ENCODE assay signal across 8 mouse cellular contexts in the genomic region with DNA sequence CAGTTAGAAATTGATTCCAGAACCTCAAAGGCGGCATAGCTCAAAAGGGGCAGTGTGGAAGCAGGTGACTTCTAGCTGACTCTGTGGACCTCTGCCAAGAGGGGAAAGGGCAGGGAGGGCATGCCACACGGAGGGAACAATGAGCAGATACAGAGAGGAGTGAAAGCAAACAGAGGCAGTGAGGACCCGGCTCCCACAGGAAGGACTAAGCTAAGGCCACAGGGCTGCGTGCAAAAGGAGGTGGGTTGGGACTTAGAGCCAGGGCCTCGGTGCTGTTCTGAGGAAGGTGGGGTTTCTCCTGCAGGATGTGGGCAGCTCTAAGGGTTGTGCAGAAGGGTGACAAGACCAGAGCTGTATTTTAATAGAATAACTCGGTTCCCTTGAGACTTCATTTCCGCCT. TPM values are rescaled to one million over a fixed set of nuclear protein-coding genes. Genes with fewer than 3 reads are reported as not detected.
DNase-seq lines count a peak whose midpoint lies in the region; ATAC-seq and TF ChIP-seq lines count a peak whose summit lies in the region.

No protein-coding gene starts in this region.

- no peak for TF ChIP-seq POLR2A in lung, adult 2 months (IDR thresholded peaks at IDR 0.05; ENCODE audit: borderline replicate concordance, extremely low read depth, low read depth, low read length)

- H3K4me2 ChIP-seq in lung, postnatal 0 days (replicated peaks; ENCODE audit: low read depth, low read length), result no peak overlapping the region
- H3K4me2 ChIP-seq in heart, embryonic 12.5 days, result no peak overlapping the region
- no peak overlapping the region for H3K4me2 ChIP-seq in limb, embryonic 12.5 days
- H3K4me2 ChIP-seq in stomach, embryonic 15.5 days, result no peak overlapping the region
- H3K4me2 ChIP-seq in midbrain, embryonic 15.5 days, result no peak overlapping the region

- no peak for TF ChIP-seq CTCF in lung, postnatal 0 days (IDR thresholded peaks at IDR 0.05)
- TF ChIP-seq CTCF in lung, adult 2 months (IDR thresholded peaks at IDR 0.05; ENCODE audit: insufficient read depth, low read length), result no peak

- peak overlapping the region; percentile 54 for H3K27ac ChIP-seq in lung, postnatal 0 days (ENCODE audit: low read length)
- H3K27ac ChIP-seq in heart, embryonic 12.5 days (ENCODE audit: poor library complexity, severe bottlenecking), result peak overlapping the region; percentile 54; the same call in 1 of the 2 replicates
- H3K27ac ChIP-seq in limb, embryonic 12.5 days, result 0 out of 2 replicates have a peak overlapping the region, but pooled peaks have one; percentile 17
- peak overlapping the region; percentile 40 for H3K27ac ChIP-seq in stomach, embryonic 15.5 days
- H3K27ac ChIP-seq in midbrain, embryonic 15.5 days, result no peak overlapping the region

- no peak for TF ChIP-seq EP300 in lung, postnatal 0 days (IDR thresholded peaks at IDR 0.05)

- H3K36me3 ChIP-seq in lung, postnatal 0 days (ENCODE audit: insufficient read depth, low read length), result no peaks in the 10 kb centered on the region
- no peaks in the 10 kb centered on the region for H3K36me3 ChIP-seq in heart, embryonic 12.5 days
- H3K36me3 ChIP-seq in limb, embryonic 12.5 days, result 0 out of 2 replicates have a peak, but pooled peaks cover 4% of the 10 kb centered on the region
- H3K36me3 ChIP-seq in stomach, embryonic 15.5 days, result no peaks in the 10 kb centered on the region
- H3K36me3 ChIP-seq in midbrain, embryonic 15.5 days (replicated peaks), result no peaks in the 10 kb centered on the region

- 32% methylated on average over 7 of the region's 7 CpGs for WGBS in lung, postnatal 0 days
- 26% methylated on average over 7 of the region's 7 CpGs for WGBS in lung, adult 2 months
- WGBS in heart, embryonic 12.5 days, result 37% methylated on average over 7 of the region's 7 CpGs
- 56% methylated on average over 7 of the region's 7 CpGs for WGBS in limb, embryonic 12.5 days
- 43% methylated on average over 7 of the region's 7 CpGs for WGBS in stomach, embryonic 15.5 days
- WGBS in midbrain, embryonic 15.5 days, result 60% methylated on average over 7 of the region's 7 CpGs

- H3K9me3 ChIP-seq in lung, postnatal 0 days (ENCODE audit: low read length), result no peaks in the 10 kb centered on the region
- no peaks in the 10 kb centered on the region for H3K9me3 ChIP-seq in heart, embryonic 12.5 days (replicated peaks)
- H3K9me3 ChIP-seq in limb, embryonic 12.5 days, result no peaks in the 10 kb centered on the region
- H3K9me3 ChIP-seq in stomach, embryonic 15.5 days, result no peaks in the 10 kb centered on the region
- H3K9me3 ChIP-seq in midbrain, embryonic 15.5 days, result no peaks in the 10 kb centered on the region

- no peak overlapping the region for H3K4me3 ChIP-seq in lung, postnatal 0 days (ENCODE audit: low read depth, low read length)
- H3K4me3 ChIP-seq in lung, adult 2 months (replicated peaks; ENCODE audit: extremely low read depth, low read depth, low read length), result no peak overlapping the region
- H3K4me3 ChIP-seq in heart, embryonic 12.5 days, result no peak overlapping the region
- H3K4me3 ChIP-seq in limb, embryonic 12.5 days (replicated peaks), result no peak overlapping the region
- no peak overlapping the region for H3K4me3 ChIP-seq in stomach, embryonic 15.5 days (replicated peaks)
- H3K4me3 ChIP-seq in midbrain, embryonic 15.5 days, result no peak overlapping the region

- ATAC-seq in lung, postnatal 0 days, result no peak
- ATAC-seq in heart, embryonic 12.5 days (ENCODE audit: insufficient number of reproducible peaks, low FRiP score), result no peak
- no peak for ATAC-seq in limb, embryonic 12.5 days (ENCODE audit: insufficient number of reproducible peaks, insufficient read depth, low FRiP score, low TSS enrichment, low read depth)
- peak; percentile 20; the same call in 1 of the 2 replicates for ATAC-seq in stomach, embryonic 15.5 days (ENCODE audit: insufficient read depth, low FRiP score, low read depth)
- no peak for ATAC-seq in midbrain, embryonic 15.5 days (replicated peaks)

- DNase-seq in lung, postnatal 0 days (ENCODE audit: low spot score), result no peak
- no peak for DNase-seq in lung, adult 2 months
- no peak for DNase-seq in ovary, postnatal 10 days (ENCODE audit: low spot score)
- no peak for DNase-seq in embryo, embryonic 10 days (ENCODE audit: low spot score)

- H3K9ac ChIP-seq in lung, postnatal 0 days (replicated peaks; ENCODE audit: low read depth), result no peak overlapping the region
- no peak overlapping the region; the same call in 1 of the 2 replicates for H3K9ac ChIP-seq in heart, embryonic 12.5 days
- no peak overlapping the region for H3K9ac ChIP-seq in limb, embryonic 12.5 days (replicated peaks)
- no peak overlapping the region for H3K9ac ChIP-seq in stomach, embryonic 15.5 days
- H3K9ac ChIP-seq in midbrain, embryonic 15.5 days, result no peak overlapping the region

- no peaks in the 10 kb centered on the region for H3K27me3 ChIP-seq in lung, postnatal 0 days (replicated peaks; ENCODE audit: insufficient read depth, low read length)
- no peaks in the 10 kb centered on the region for H3K27me3 ChIP-seq in heart, embryonic 12.5 days (replicated peaks)
- no peaks in the 10 kb centered on the region for H3K27me3 ChIP-seq in limb, embryonic 12.5 days
- H3K27me3 ChIP-seq in stomach, embryonic 15.5 days (replicated peaks), result no peaks in the 10 kb centered on the region
- no peaks in the 10 kb centered on the region for H3K27me3 ChIP-seq in midbrain, embryonic 15.5 days (replicated peaks)

- H3K4me1 ChIP-seq in lung, postnatal 0 days (ENCODE audit: insufficient read depth, low read depth, low read length), result peaks cover 48% of the 10 kb centered on the region
- peaks cover 57% of the 10 kb centered on the region for H3K4me1 ChIP-seq in lung, adult 2 months (ENCODE audit: control insufficient read depth, insufficient read depth, low read length)
- peaks cover 87% of the 10 kb centered on the region for H3K4me1 ChIP-seq in heart, embryonic 12.5 days (replicated peaks)
- H3K4me1 ChIP-seq in limb, embryonic 12.5 days (replicated peaks), result peaks cover 43% of the 10 kb centered on the region
- H3K4me1 ChIP-seq in stomach, embryonic 15.5 days, result peaks cover 47% of the 10 kb centered on the region
- H3K4me1 ChIP-seq in midbrain, embryonic 15.5 days, result 0 out of 2 replicates have a peak, but pooled peaks cover 1% of the 10 kb centered on the region

RNA-seq across cellular contexts. Expression of a gene that starts 12.2 kb away (rescaled TPM):
- polyA plus RNA-seq in lung, postnatal 0 days (2015; fragmentation: Nextera tagmentation; extraction: Ambion mirVana), result 5.9 and 6.7 TPM in 2 replicates
- 26.5 and 29.5 TPM in 2 replicates for polyA plus RNA-seq in lung, adult 2 months (2012; rRNA removed)
- 8.7 and 10.6 TPM in 2 replicates for polyA plus RNA-seq in heart, embryonic 12.5 days (2016; fragmentation: Nextera tagmentation; extraction: Ambion mirVana)
- 7.0 and 8.6 TPM in 2 replicates for polyA plus RNA-seq in limb, embryonic 12.5 days (2016; fragmentation: Nextera tagmentation; extraction: Ambion mirVana)
- 9.9 and 10.5 TPM in 2 replicates for polyA plus RNA-seq in stomach, embryonic 15.5 days (2015; fragmentation: Nextera tagmentation; extraction: Ambion mirVana)
- polyA plus RNA-seq in midbrain, embryonic 15.5 days (2015; fragmentation: Nextera tagmentation; extraction: Ambion mirVana), result 4.3 and 4.4 TPM in 2 replicates

RNA-seq across cellular contexts. Expression of a gene that starts 58.2 kb away (rescaled TPM):
- 1.9 and 2.9 TPM in 2 replicates for polyA plus RNA-seq in lung, postnatal 0 days (2015; fragmentation: Nextera tagmentation; extraction: Ambion mirVana)
- polyA plus RNA-seq in lung, adult 2 months (2012; rRNA removed), result 0.84 and 1.3 TPM in 2 replicates
- 0.40 and 0.68 TPM in 2 replicates for polyA plus RNA-seq in heart, embryonic 12.5 days (2016; fragmentation: Nextera tagmentation; extraction: Ambion mirVana)
- 1.2 and 1.3 TPM in 2 replicates for polyA plus RNA-seq in limb, embryonic 12.5 days (2016; fragmentation: Nextera tagmentation; extraction: Ambion mirVana)
- 0.76 and 0.94 TPM in 2 replicates for polyA plus RNA-seq in stomach, embryonic 15.5 days (2015; fragmentation: Nextera tagmentation; extraction: Ambion mirVana)
- polyA plus RNA-seq in midbrain, embryonic 15.5 days (2015; fragmentation: Nextera tagmentation; extraction: Ambion mirVana), result 6.5 and 7.7 TPM in 2 replicates
